ENCODE assay signal across 14 mouse cellular contexts in the genomic region with DNA sequence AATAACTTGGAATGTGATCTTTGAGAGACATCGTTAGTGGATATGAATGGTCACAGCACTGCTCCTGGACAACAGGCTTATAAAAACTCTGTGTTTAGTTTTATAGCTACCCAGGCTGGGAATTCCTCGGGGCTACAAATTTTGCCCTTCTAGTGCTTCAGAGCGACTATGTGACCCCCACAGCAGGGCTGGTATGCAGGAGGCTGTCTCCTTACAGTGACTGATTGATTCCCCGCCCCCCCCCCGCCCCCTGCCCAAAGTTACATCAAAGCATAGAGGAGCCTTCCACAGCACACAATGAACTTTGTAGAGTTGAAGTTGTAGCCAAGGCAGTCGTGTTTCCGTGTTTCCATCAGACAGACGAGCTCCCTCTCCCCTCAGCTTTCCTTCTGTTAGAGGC.
DNase-seq lines count a peak whose midpoint lies in the region; ATAC-seq lines count a peak whose summit lies in the region.
"Had no signal": no experiment of that assay in that cellular context is flagged by ENCODE, and none has a peak within 500 bp of the region (broad histone marks: within the 10 kb centered on the region; RNA-seq: fewer than 3 reads in every experiment).

No protein-coding gene starts in this region.

- H3K4me3 ChIP-seq in forebrain, embryonic 10.5 days = no peak overlapping the region
- H3K4me3 ChIP-seq in forebrain, embryonic 14.5 days (ENCODE audit: low read depth, low read length) = no peak overlapping the region
- H3K4me3 ChIP-seq in kidney, embryonic 15.5 days (replicated peaks) = no peak overlapping the region
- no peak overlapping the region for H3K4me3 ChIP-seq in limb, embryonic 12.5 days (replicated peaks)
- H3K4me3 ChIP-seq in neural tube, embryonic 15.5 days (replicated peaks) = no peak overlapping the region
- H3K4me3 ChIP-seq: embryonic facial prominence, embryonic 15.5 days; gastrocnemius, adult 2 months; limb, embryonic 15.5 days had no signal

- H3K9ac ChIP-seq in forebrain, embryonic 14.5 days (ENCODE audit: low read length) = no peak overlapping the region
- H3K9ac ChIP-seq in kidney, embryonic 15.5 days = no peak overlapping the region
- H3K9ac ChIP-seq in limb, embryonic 12.5 days (replicated peaks) = no peak overlapping the region
- H3K9ac ChIP-seq in neural tube, embryonic 15.5 days (replicated peaks) = no peak overlapping the region
- H3K9ac ChIP-seq: embryonic facial prominence, embryonic 15.5 days; limb, embryonic 15.5 days had no signal

- peak; percentile 29 for DNase-seq in forebrain, embryonic 10.5 days (ENCODE audit: extremely low spot score, low spot score)
- DNase-seq in forebrain, embryonic 14.5 days (ENCODE audit: low spot score) = no peak
- no peak for DNase-seq in kidney, postnatal 14 days
- no peak for DNase-seq in lung, postnatal 36 days
- no peak for DNase-seq in retina, postnatal 1 day
- DNase-seq: gastrocnemius, adult 2 months; kidney, postnatal 25 days; thymus, postnatal 25 days had no signal

- WGBS in forebrain, embryonic 10.5 days = 15% methylated on average over 8 of the region's 8 CpGs
- WGBS in forebrain, embryonic 14.5 days = 14% methylated on average over 8 of the region's 8 CpGs
- 3% methylated on average over 8 of the region's 8 CpGs for WGBS in kidney, embryonic 15.5 days
- 1% methylated on average over 8 of the region's 8 CpGs for WGBS in limb, embryonic 12.5 days
- 3% methylated on average over 8 of the region's 8 CpGs for WGBS in neural tube, embryonic 15.5 days

- no peak overlapping the region for H3K4me2 ChIP-seq in forebrain, embryonic 14.5 days (ENCODE audit: low read length)
- H3K4me2 ChIP-seq in kidney, embryonic 15.5 days = peak overlapping the region; percentile 39
- H3K4me2 ChIP-seq in limb, embryonic 12.5 days = peak overlapping the region; percentile 50
- H3K4me2 ChIP-seq in neural tube, embryonic 15.5 days = peak overlapping the region; percentile 27
- H3K4me2 ChIP-seq: embryonic facial prominence, embryonic 15.5 days; limb, embryonic 15.5 days had no signal

- H3K4me1 ChIP-seq in forebrain, embryonic 10.5 days = peaks cover 14% of the 10 kb centered on the region
- peaks cover 2% of the 10 kb centered on the region; the same call in 1 of the 2 replicates for H3K4me1 ChIP-seq in forebrain, embryonic 14.5 days (ENCODE audit: control insufficient read depth, insufficient read depth, low read length)
- peaks cover 10% of the 10 kb centered on the region for H3K4me1 ChIP-seq in kidney, embryonic 15.5 days
- H3K4me1 ChIP-seq in limb, embryonic 12.5 days (replicated peaks) = peaks cover 8% of the 10 kb centered on the region
- peaks cover 7% of the 10 kb centered on the region; the same call in 1 of the 2 replicates for H3K4me1 ChIP-seq in neural tube, embryonic 15.5 days
- H3K4me1 ChIP-seq: embryonic facial prominence, embryonic 15.5 days had no signal

- H3K27ac ChIP-seq in forebrain, embryonic 10.5 days = 0 out of 2 replicates have a peak overlapping the region, but pooled peaks have one; percentile 52
- no peak overlapping the region for H3K27ac ChIP-seq in forebrain, embryonic 14.5 days (ENCODE audit: low read depth, low read length)
- H3K27ac ChIP-seq in kidney, embryonic 15.5 days = no peak overlapping the region
- 0 out of 2 replicates have a peak overlapping the region, but pooled peaks have one; percentile 9 for H3K27ac ChIP-seq in limb, embryonic 12.5 days
- H3K27ac ChIP-seq in neural tube, embryonic 15.5 days (replicated peaks) = no peak overlapping the region
- H3K27ac ChIP-seq: embryonic facial prominence, embryonic 15.5 days; gastrocnemius, adult 2 months; limb, embryonic 15.5 days had no signal

- H3K36me3 ChIP-seq in forebrain, embryonic 10.5 days (replicated peaks) = no peaks in the 10 kb centered on the region
- no peaks in the 10 kb centered on the region for H3K36me3 ChIP-seq in forebrain, embryonic 14.5 days (ENCODE audit: control insufficient read depth, insufficient read depth, low read length)
- no peaks in the 10 kb centered on the region for H3K36me3 ChIP-seq in kidney, embryonic 15.5 days
- no peaks in the 10 kb centered on the region for H3K36me3 ChIP-seq in limb, embryonic 12.5 days
- no peaks in the 10 kb centered on the region for H3K36me3 ChIP-seq in neural tube, embryonic 15.5 days
- H3K36me3 ChIP-seq: embryonic facial prominence, embryonic 15.5 days; G1E; limb, embryonic 15.5 days had no signal

- no peaks in the 10 kb centered on the region for H3K9me3 ChIP-seq in forebrain, embryonic 10.5 days
- no peaks in the 10 kb centered on the region for H3K9me3 ChIP-seq in forebrain, embryonic 14.5 days (replicated peaks; ENCODE audit: control insufficient read depth, low read length)
- no peaks in the 10 kb centered on the region for H3K9me3 ChIP-seq in kidney, embryonic 15.5 days (replicated peaks)
- no peaks in the 10 kb centered on the region for H3K9me3 ChIP-seq in limb, embryonic 12.5 days
- H3K9me3 ChIP-seq in neural tube, embryonic 15.5 days (replicated peaks) = no peaks in the 10 kb centered on the region
- H3K9me3 ChIP-seq: embryonic facial prominence, embryonic 15.5 days; G1E; limb, embryonic 15.5 days had no signal

- ATAC-seq in forebrain, embryonic 14.5 days = no peak
- no peak for ATAC-seq in kidney, embryonic 15.5 days (replicated peaks; ENCODE audit: low FRiP score)
- ATAC-seq in limb, embryonic 12.5 days (ENCODE audit: insufficient number of reproducible peaks, insufficient read depth, low FRiP score, low TSS enrichment, low read depth) = peak; percentile 68; the same call in 1 of the 2 replicates
- no peak for ATAC-seq in neural tube, embryonic 15.5 days (ENCODE audit: low FRiP score)

- H3K27me3 ChIP-seq in forebrain, embryonic 10.5 days (ENCODE audit: poor library complexity, severe bottlenecking) = no peaks in the 10 kb centered on the region
- H3K27me3 ChIP-seq in forebrain, embryonic 14.5 days (replicated peaks; ENCODE audit: control insufficient read depth, insufficient read depth, low read length) = no peaks in the 10 kb centered on the region
- H3K27me3 ChIP-seq in kidney, embryonic 15.5 days = no peaks in the 10 kb centered on the region
- H3K27me3 ChIP-seq in limb, embryonic 12.5 days = no peaks in the 10 kb centered on the region
- H3K27me3 ChIP-seq in neural tube, embryonic 15.5 days (replicated peaks) = no peaks in the 10 kb centered on the region
- H3K27me3 ChIP-seq: embryonic facial prominence, embryonic 15.5 days; limb, embryonic 15.5 days had no signal

Comparison
In these comparisons a context has a peak if more than half of its experiments do, and no peak if none do; other contexts are left out.
1. H3K27ac ChIP-seq: peak in forebrain, embryonic 10.5 days (single experiment) and limb, embryonic 12.5 days (single experiment); none in forebrain, embryonic 14.5 days (single experiment), kidney, embryonic 15.5 days (single experiment) and neural tube, embryonic 15.5 days (single experiment).